Mouse (Mus musculus) right cerebral cortex, adult 2 months (tissue): ENCODE results near the gene Exoc6.

Source experiments
- DNase-seq, 2 experiments: peaks; one replicate each; pipeline ENCODE4 v3.0.0; 2021 to 2022; ENCODE audit warnings: low spot score in 2 of 2

Gene Exoc6

DNA sequence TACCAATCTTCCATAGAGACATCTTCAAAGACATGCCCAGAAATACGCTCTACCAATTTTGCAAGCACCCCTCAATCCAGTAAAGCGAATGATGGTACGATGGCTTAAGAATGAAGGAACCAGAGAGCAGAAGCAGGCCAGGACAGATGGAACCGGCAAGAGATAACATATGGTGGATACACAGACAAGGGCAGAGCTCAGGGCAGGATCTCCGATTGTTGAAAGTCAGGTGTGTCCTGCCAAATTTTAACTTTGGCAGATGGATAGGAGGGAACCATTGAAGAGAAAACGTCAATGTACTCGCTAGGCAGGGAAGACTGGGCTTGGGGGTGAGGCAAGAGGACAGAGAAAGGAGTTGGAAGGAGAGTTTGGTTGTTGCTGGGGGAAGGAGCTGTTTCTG is 176.4 kb downstream of the Exoc6 start:
- no peak for DNase-seq

DNA sequence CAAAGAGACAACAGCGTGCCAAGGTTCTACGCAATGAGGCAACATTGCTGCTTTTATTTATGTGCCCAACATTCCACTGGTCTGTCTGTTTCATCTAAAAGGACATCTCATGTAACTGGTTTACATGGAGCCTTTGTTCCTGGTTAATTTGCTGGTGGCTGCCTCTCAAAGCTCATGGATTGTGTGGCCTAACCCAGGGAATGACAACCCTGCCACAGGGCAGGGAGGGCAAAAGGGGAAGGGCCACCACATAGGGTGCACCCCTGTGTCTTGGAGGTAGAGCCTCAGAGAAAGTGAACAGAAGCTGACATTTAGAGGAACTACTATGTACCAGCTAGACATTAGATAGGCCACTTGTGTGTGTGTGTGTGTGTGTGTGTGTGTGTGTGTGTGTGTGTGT is 177.1 kb downstream of the Exoc6 start:
- DNase-seq, result no peak
